Mouse (Mus musculus) hindbrain, embryonic 10.5 days (tissue): ENCODE measurements at regions not wholly inside any gene's neighbourhood (a gene's known extent, or its start where the extent isn't known, plus 50 kb on each side); places are given as distances from the start of the nearest gene placed in this dataset.

Experiments
- DNase-seq: peaks from one replicate; pipeline ENCODE4 v3.0.0-alpha.2; 2017; ENCODE audit warnings: low spot score
- H3K27ac ChIP-seq: fragments of 300-500 bp; sonication (generic); 2 replicates; pipeline ENCODE4 v1.5.1; 2016; ENCODE audit warnings: mild to moderate bottlenecking, moderate library complexity
- H3K27me3 ChIP-seq: fragments of 300-500 bp; sonication (generic); 2 replicates; pipeline ENCODE4 v1.6.1; 2016; ENCODE audit warnings: mild to moderate bottlenecking; ENCODE audit not compliant: poor library complexity, insufficient read depth, severe bottlenecking
- H3K36me3 ChIP-seq: fragments of 300-500 bp; sonication (generic); 2 replicates; pipeline ENCODE4 v1.6.1; 2016; ENCODE audit warnings: mild to moderate bottlenecking, moderate library complexity
- H3K4me1 ChIP-seq: fragments of 300-500 bp; sonication (generic); replicated peaks from 2 replicates; pipeline ENCODE4 v1.6.1; 2016; ENCODE audit warnings: mild to moderate bottlenecking
- H3K4me3 ChIP-seq: fragments of 300-500 bp; sonication (generic); 2 replicates; pipeline ENCODE4 v1.5.1; 2016; ENCODE audit warnings: mild to moderate bottlenecking, moderate library complexity
- H3K9me3 ChIP-seq: fragments of 300-500 bp; sonication (generic); 2 replicates; pipeline ENCODE4 v1.6.1; 2016; ENCODE audit warnings: mild to moderate bottlenecking, moderate library complexity
- WGBS: fragments of 180-500 bp; shearing (Covaris S2); methylation state at CpG from one replicate; pipeline ENCODE4 v1.1.7; 2016; 5-methylcytosine and 5-hydroxymethylcytosine counted together

- H3K9me3 ChIP-seq: no peaks in the 10 kb centered on the region
- H3K27me3 ChIP-seq: no peaks in the 10 kb centered on the region
- no peaks in the 10 kb centered on the region for H3K36me3 ChIP-seq
- peaks cover 12% of the 10 kb centered on the region for H3K4me1 ChIP-seq
- no peak overlapping the region for H3K4me3 ChIP-seq
- no peak overlapping the region for H3K27ac ChIP-seq
- WGBS: 87% methylated on average over 2 of the region's 2 CpGs
- no peak for DNase-seq
Measured at GRCm38 (mm10) chr9:95331275-95331674, 75.2 kb downstream of the Chst2 start.

- Histone ChIP-seq H3K4me3 (no peak overlapping the region), H3K27ac (no peak overlapping the region), H3K9me3 (no peaks in the 10 kb centered on the region), H3K36me3 (no peaks in the 10 kb centered on the region), H3K4me1 (peaks cover 12% of the 10 kb centered on the region), H3K27me3 (no peaks in the 10 kb centered on the region)
- DNase-seq: no peak
- 92% methylated on average over 7 of the region's 7 CpGs for WGBS
Measured at GRCm38 (mm10) chr9:95330097-95330496, 76.4 kb downstream of the Chst2 start.

GRCm38 (mm10) chr9:95329053-95329430 lies 77.5 kb downstream of the Chst2 start:
- H3K4me3 ChIP-seq: no peak overlapping the region
- H3K4me1 ChIP-seq: peaks cover 19% of the 10 kb centered on the region
- H3K9me3 ChIP-seq: no peaks in the 10 kb centered on the region
- no peak overlapping the region for H3K27ac ChIP-seq
- no peaks in the 10 kb centered on the region for H3K36me3 ChIP-seq
- no peaks in the 10 kb centered on the region for H3K27me3 ChIP-seq
- DNase-seq: no peak
- 74% methylated on average over 9 of the region's 9 CpGs for WGBS

- Histone ChIP-seq H3K4me1 (peaks cover 25% of the 10 kb centered on the region), H3K27me3 (no peaks in the 10 kb centered on the region), H3K27ac (0 out of 2 replicates have a peak overlapping the region, but pooled peaks have one; percentile 8), H3K4me3 (no peak overlapping the region), H3K9me3 (no peaks in the 10 kb centered on the region), H3K36me3 (no peaks in the 10 kb centered on the region)
- no peak for DNase-seq
- WGBS: 73% methylated on average over 12 of the region's 15 CpGs
Measured at GRCm38 (mm10) chr9:95328261-95329052, 78.1 kb downstream of the Chst2 start.

GRCm38 (mm10) chr9:95327771-95328170 lies 78.8 kb downstream of the Chst2 start:
- H3K27ac ChIP-seq: no peak overlapping the region
- no peaks in the 10 kb centered on the region for H3K9me3 ChIP-seq
- no peaks in the 10 kb centered on the region for H3K36me3 ChIP-seq
- 56% methylated on average over 3 of the region's 3 CpGs for WGBS
- H3K4me3 ChIP-seq: no peak overlapping the region
- DNase-seq: no peak
- no peaks in the 10 kb centered on the region for H3K27me3 ChIP-seq
- peaks cover 31% of the 10 kb centered on the region for H3K4me1 ChIP-seq

GRCm38 (mm10) chr9:95323622-95324021 lies 82.9 kb downstream of the Chst2 start:
- Histone ChIP-seq H3K27me3 (no peaks in the 10 kb centered on the region), H3K36me3 (no peaks in the 10 kb centered on the region), H3K4me1 (peaks cover 36% of the 10 kb centered on the region), H3K4me3 (no peak overlapping the region), H3K27ac (no peak overlapping the region), H3K9me3 (no peaks in the 10 kb centered on the region)
- DNase-seq: peak; percentile 31
- 14% methylated on average over 7 of the region's 7 CpGs for WGBS

- Histone ChIP-seq H3K4me1 (peaks cover 30% of the 10 kb centered on the region), H3K36me3 (no peaks in the 10 kb centered on the region), H3K27me3 (no peaks in the 10 kb centered on the region), H3K27ac (no peak overlapping the region), H3K9me3 (no peaks in the 10 kb centered on the region), H3K4me3 (no peak overlapping the region)
- WGBS: 57% methylated on average over 5 of the region's 5 CpGs
- DNase-seq: no peak
Measured at GRCm38 (mm10) chr9:95322893-95323292, 83.6 kb downstream of the Chst2 start.

- Histone ChIP-seq H3K36me3 (no peaks in the 10 kb centered on the region), H3K4me3 (no peak overlapping the region), H3K27ac (no peak overlapping the region), H3K27me3 (no peaks in the 10 kb centered on the region), H3K4me1 (peaks cover 26% of the 10 kb centered on the region), H3K9me3 (no peaks in the 10 kb centered on the region)
- WGBS: 85% methylated on average over 2 of the region's 2 CpGs
- DNase-seq: no peak
Measured at GRCm38 (mm10) chr9:95322031-95322430, 84.5 kb downstream of the Chst2 start.

- Histone ChIP-seq H3K4me1 (peaks cover 18% of the 10 kb centered on the region), H3K4me3 (no peak overlapping the region), H3K9me3 (no peaks in the 10 kb centered on the region), H3K27me3 (no peaks in the 10 kb centered on the region), H3K36me3 (no peaks in the 10 kb centered on the region), H3K27ac (no peak overlapping the region)
- 90% methylated on average over 9 of the region's 9 CpGs for WGBS
- no peak for DNase-seq
Measured at GRCm38 (mm10) chr9:95318926-95319325, 87.6 kb downstream of the Chst2 start.

- no peak for DNase-seq
- Histone ChIP-seq H3K27ac (no peak overlapping the region), H3K36me3 (no peaks in the 10 kb centered on the region), H3K4me1 (no peaks in the 10 kb centered on the region), H3K4me3 (no peak overlapping the region), H3K9me3 (no peaks in the 10 kb centered on the region), H3K27me3 (no peaks in the 10 kb centered on the region)
- 83% methylated on average over 8 of the region's 8 CpGs for WGBS
Measured at GRCm38 (mm10) chr9:95316726-95317125, 89.8 kb downstream of the Chst2 start.

- no peak overlapping the region for H3K27ac ChIP-seq
- no peak for DNase-seq
- no peak overlapping the region for H3K4me3 ChIP-seq
- H3K36me3 ChIP-seq: no peaks in the 10 kb centered on the region
- 64% methylated on average over 4 of the region's 4 CpGs for WGBS
- no peaks in the 10 kb centered on the region for H3K4me1 ChIP-seq
- H3K27me3 ChIP-seq: no peaks in the 10 kb centered on the region
- no peaks in the 10 kb centered on the region for H3K9me3 ChIP-seq
Measured at GRCm38 (mm10) chr9:95315080-95315479, 91.4 kb downstream of the Chst2 start.

GRCm38 (mm10) chr9:95311671-95312070 lies 94.9 kb downstream of the Chst2 start:
- WGBS: 86% methylated on average over 3 of the region's 3 CpGs
- Histone ChIP-seq H3K9me3 (no peaks in the 10 kb centered on the region), H3K4me3 (no peak overlapping the region), H3K27me3 (no peaks in the 10 kb centered on the region), H3K36me3 (no peaks in the 10 kb centered on the region), H3K4me1 (no peaks in the 10 kb centered on the region), H3K27ac (no peak overlapping the region)
- no peak for DNase-seq

- no peaks in the 10 kb centered on the region for H3K4me1 ChIP-seq
Measured at GRCm38 (mm10) chr9:95289008-95289407, 117.5 kb downstream of the Chst2 start.

GRCm38 (mm10) chr9:95282996-95283395 lies 123.5 kb downstream of the Chst2 start:
- no peaks in the 10 kb centered on the region for H3K27me3 ChIP-seq
- no peaks in the 10 kb centered on the region for H3K4me1 ChIP-seq
- H3K27ac ChIP-seq: no peak overlapping the region
- WGBS: 88% methylated on average over 3 of the region's 3 CpGs
- H3K9me3 ChIP-seq: no peaks in the 10 kb centered on the region
- H3K4me3 ChIP-seq: no peak overlapping the region
- DNase-seq: no peak
- H3K36me3 ChIP-seq: no peaks in the 10 kb centered on the region

More at GRCm38 (mm10) chr9:95289008-95289407, 117.5 kb downstream of the Chst2 start:
- no peak overlapping the region for H3K27ac ChIP-seq
- no peaks in the 10 kb centered on the region for H3K9me3 ChIP-seq
- no peak for DNase-seq
- no peaks in the 10 kb centered on the region for H3K36me3 ChIP-seq
- H3K4me3 ChIP-seq: no peak overlapping the region
- H3K27me3 ChIP-seq: no peaks in the 10 kb centered on the region
